Mouse (Mus musculus) left cerebral cortex, adult 8-10 months (tissue): ENCODE measurements around the gene Mcm6. TPM values are rescaled to one million over a fixed set of nuclear protein-coding genes. Genes with fewer than 3 reads are reported as not detected.

Experiments
- total RNA-seq, 4 experiments: library from RNA; stranded (reverse); gene quantifications; 2 replicates each; pipeline ENCODE4 v1.2.4; 2022

Gene Mcm6
- total RNA-seq, 4 experiments from 2014 or later: 6.1 to 8.7 (median 7.3) TPM

Other genes with a start within 250 kb of the Mcm6 start
- 10 to 100 TPM; 41.7 to 44.8 (median 44.3) TPM for gene Ubxn4, start 115.7 kb downstream of the Mcm6 start, total RNA-seq
- gene Lct, start 31.3 kb downstream of the Mcm6 start, total RNA-seq: 1 to 10 TPM; 1.0 to 1.2 (median 1.1) TPM
- gene Dars, start 57.7 kb upstream of the Mcm6 start, total RNA-seq: 10 to 100 TPM; 54.0 to 57.0 (median 55.8) TPM
- gene Cxcr4, start 232.6 kb upstream of the Mcm6 start, total RNA-seq: 1 to 10 TPM; 2.0 to 2.5 (median 2.2) TPM